Mouse (Mus musculus): ENCODE results near the gene Tpsg1.

DNA sequence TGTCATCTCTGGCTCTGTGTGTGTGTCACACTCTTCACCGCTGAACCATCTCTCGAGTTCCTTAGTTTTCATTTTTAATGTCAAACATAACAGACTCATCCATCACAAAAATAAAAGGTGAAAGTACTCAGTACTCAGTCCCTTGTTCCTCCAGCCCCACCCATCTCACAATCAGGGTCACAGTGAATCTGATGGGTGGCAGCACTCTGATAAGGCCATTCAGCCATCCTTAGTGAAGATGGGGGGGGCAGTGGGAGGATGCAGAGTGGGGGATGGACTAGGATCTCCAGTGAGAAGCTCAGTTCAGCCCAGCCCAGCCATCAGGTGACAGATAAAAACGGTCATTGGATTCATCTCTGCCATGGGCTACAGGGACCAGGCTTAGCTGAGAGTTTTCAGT, at the start of gene Tpsg1:
- TF ChIP-seq CTCF (IDR thresholded peaks at IDR 0.05; ENCODE audit: low read depth), result no peak
- TF ChIP-seq EP300 (optimal IDR thresholded peaks at IDR 0.05), result no peak

Data from stomach, postnatal 0 days (tissue).